Mouse (Mus musculus) cerebellum, postnatal 10 days (tissue): ENCODE measurements at regions not wholly inside any gene's neighbourhood (a gene's known extent, or its start where the extent isn't known, plus 50 kb on each side); places are given as distances from the start of the nearest gene placed in this dataset.

Source experiments
- DNase-seq, 2 experiments: peaks; one replicate each; pipeline ENCODE4 v3.0.0; 2021; ENCODE audit warnings: mixed read lengths in 2 of 2

GRCm38 (mm10) chr10:117526834-117527188, 102.5 kb upstream of the Cpm start:
- no peak for DNase-seq

- DNase-seq: no peak
Measured at GRCm38 (mm10) chr10:117526008-117526833, 103.1 kb upstream of the Cpm start.

GRCm38 (mm10) chr10:117525608-117526007, 103.7 kb upstream of the Cpm start:
- no peak for DNase-seq

GRCm38 (mm10) chr10:117524926-117525565, 104.3 kb upstream of the Cpm start:
- no peak for DNase-seq

GRCm38 (mm10) chr10:117524101-117524500, 105.2 kb upstream of the Cpm start:
- DNase-seq: no peak

- no peak for DNase-seq
Measured at GRCm38 (mm10) chr10:117522906-117523829, 106.1 kb upstream of the Cpm start.

DNA sequence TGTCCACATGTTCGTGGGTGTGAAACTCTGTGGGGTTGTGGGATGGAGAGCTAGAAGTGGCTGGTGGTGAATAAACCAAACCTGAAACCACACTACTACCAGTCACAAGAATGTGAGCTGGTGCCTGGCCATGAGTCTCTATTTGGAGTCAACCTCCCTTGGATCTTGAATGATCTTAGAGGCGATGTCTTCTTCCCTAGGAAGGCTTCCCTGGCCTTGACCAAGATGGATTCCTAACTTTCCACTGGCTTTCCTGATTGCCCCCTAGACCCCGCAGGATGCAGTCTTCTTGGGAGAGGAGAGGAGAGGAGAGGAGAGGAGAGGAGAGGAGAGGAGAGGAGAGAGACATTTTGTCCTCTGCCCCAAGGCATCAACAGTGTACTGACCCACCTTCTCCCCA, 106.9 kb upstream of the Cpm start:
- no peak for DNase-seq

DNA sequence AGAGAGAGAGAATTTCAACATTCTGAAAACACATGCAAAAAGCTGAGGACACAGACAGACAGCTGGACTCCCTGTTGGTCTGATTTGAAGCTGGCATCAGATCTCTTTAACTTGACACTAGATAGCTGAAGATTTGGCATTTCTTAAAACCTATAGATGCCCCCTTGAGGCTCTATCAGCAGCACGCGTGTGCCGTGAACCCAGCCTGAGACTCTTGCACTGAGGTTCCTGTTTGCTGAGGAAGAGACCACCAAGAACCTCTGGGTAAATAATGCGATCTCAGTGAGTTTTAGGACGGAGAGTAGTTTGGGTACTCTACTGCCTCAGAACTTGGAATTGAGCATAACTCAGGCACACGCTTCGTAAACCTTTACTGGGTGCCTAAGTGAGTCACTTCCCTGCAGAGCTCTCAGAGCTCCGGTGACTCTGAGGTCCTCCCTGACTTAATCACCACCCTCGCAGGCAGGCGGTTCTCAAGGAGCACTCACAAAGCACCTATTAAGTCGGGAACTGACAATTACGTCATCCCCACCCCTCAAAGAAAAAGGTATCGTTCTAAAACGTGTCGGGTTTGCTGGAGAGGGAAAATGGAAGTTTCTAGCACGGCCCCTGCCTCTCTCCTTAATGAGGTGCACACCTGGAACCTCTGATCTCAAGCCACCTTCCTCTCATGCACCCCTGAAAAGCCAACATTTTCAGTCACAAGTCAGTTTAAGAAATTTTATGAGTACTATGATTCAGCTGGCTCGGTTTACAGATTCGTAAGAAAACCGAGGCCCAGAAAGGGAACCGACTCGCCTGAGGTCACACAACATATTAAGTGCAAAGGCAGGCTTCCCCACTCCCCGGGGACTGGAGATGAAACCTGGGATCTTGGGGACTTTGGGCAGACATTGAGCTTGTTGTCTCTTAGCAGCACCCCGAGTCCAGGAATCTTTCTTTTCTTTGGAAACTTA, 107.7 kb upstream of the Cpm start:
- DNase-seq: no peak

DNA sequence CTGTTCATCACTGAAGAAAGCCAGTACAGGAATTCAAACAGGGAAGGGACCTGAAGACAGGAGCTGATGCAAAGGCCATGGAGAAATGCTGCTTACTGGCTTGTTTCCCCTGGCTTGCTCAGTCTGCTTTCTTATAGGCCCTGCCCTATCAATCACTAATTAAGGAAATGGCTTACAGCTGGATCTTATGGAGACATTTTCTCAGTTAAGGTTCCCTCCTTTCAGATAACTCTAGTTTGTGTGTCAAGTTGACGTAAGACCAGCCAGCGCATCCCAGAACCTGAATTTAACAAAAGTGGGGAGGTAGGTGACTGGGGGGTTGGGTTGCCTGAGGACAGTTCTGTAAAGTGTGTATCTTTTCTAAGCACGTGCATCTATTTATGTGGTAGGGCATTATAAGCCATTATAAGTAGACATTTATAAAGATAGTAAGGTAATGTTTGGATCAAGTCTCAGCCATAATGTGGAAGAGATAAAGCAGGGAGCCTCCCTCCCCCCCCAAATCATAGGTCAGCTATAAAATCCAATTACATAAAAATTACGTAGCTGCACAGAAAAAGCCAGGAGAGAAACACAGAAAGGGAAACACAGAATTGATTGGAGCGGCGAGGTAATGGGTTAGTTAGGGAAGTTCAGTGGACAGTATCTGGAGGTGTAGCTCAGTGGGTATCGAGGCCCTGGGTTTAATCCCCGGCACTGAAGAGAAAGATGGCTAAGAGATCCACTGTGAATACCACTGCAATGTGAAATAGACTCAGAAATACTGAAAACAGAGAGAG, 108.6 kb upstream of the Cpm start:
- no peak for DNase-seq

DNA sequence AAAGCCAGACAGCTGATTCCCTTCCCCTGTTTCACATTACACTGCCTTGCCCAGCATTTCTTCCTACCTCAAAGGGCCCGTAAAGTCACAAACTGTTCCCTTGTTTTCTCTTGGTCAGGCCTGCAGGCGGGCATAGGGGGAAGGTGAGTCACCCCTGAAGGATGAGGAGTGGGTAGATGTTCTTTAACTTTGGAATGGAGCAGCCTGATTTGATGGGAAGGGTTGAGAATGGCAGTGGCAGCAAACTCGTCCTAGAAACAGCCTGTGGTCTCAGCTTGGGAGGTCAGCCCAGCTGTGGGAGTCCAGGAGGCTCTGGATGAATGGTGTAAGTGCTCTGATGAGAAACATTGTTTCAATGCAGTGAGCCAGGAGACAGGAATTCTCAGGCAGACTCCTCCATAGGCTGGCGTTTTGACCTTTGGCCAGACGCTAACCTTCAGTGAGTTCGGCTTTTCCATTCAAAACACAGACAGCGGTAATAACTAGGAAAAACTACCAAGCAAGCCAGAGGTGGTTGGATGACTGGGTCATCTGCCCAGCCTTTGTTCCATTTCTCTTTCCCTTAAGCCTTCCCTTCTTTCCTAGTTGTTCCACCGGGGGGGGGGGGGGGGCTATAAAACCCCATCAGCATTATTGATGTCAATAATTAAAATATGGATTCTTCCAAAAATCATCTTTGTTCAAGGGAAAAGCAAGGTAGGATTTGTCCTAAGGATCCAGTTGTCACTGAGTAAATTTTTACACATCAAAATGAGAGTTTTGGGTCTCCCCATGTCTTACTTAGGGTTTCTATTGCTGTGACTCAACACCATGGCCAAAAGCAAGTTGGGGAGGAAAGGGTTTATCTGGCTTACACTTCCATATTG, 109.4 kb upstream of the Cpm start:
- DNase-seq: no peak

DNA sequence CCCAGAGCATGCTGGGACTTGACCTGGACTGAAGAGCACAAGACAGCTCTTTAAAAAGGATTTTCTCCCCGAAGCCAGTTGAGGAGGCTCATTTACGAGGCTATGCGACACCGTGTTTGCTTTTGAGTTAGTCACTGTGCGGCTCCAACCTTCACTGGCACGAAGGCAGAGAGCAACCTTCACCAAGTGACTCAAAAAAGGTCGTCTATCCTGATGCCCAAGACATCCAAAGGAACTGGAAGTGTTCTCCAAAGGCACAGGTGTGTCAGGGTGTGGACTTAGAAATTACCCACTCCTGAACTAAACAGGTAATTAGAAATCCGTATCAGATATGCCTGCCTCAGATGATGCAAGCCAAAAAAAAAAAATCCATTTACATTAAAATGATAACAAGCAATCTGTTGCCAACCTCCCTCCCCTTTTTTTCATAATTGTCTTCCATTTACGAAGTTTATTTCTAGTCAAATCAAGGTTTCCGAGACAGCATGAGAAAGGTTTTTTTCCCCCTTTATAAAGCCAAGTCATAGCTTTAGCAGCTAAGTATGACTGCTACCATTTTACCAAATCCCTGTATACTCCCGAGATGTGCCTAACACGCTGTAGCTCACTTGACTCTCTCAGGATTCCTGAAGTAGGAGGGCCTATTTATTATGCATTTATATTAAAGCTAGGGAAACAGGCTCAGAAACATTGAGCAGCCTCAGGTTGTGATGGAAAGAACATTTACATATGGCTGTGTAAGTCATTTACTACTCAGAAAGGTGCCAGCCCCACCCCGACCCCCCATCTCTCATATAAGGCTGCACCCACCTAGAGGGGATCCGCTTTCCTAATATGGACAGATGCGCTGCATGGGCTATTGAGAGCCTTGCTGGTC, 110.3 kb upstream of the Cpm start:
- DNase-seq: no peak

DNA sequence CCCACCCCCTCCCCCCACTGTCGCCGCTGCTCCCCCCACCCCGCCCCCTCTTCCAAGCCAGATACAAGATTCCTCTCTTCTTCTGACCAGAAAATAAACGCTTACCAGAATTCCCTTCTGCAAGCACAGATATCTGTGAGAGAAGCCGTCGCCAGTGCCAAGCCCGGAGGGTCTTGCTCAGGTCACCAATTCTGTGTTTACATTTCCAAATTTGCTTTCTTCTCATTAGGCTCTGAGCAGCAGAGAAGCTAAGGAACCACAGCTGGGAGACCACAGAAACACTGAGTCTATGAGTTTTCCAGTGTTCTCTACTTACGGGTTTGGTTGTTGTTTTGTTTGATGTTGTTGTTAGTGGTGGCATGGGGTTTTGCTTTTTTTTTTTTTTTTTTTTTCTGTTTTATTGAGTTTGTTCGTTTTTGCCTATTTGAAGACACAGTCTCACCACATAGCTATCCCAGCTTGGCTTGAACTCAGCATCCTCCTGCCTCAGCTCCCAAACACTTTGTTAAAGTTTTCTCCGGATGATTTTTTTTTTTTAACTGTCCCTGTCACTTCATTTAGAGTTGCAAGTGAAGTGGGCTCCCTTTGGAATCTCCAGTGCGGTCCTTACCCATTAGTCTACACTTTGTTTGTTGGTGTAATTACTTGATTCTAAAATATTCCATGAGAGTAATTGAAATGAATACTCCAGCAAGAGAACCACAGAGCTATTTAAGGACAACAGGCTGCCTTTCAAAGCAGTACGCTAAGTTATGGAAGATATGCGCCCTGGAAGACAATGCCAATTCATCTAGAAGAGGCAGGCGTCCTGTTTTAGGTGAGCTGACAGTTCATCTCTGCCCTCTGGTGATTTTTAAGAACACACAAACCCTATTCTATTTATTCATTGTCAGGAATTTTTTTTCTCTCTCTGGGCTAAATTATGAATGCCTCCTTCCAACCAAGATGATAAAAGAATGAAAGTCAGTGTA, 111.2 kb upstream of the Cpm start:
- DNase-seq: no peak

GRCm38 (mm10) chr10:117517071-117517714, 112.1 kb upstream of the Cpm start:
- no peak for DNase-seq

GRCm38 (mm10) chr10:117516510-117516909, 112.8 kb upstream of the Cpm start:
- DNase-seq: no peak

DNA sequence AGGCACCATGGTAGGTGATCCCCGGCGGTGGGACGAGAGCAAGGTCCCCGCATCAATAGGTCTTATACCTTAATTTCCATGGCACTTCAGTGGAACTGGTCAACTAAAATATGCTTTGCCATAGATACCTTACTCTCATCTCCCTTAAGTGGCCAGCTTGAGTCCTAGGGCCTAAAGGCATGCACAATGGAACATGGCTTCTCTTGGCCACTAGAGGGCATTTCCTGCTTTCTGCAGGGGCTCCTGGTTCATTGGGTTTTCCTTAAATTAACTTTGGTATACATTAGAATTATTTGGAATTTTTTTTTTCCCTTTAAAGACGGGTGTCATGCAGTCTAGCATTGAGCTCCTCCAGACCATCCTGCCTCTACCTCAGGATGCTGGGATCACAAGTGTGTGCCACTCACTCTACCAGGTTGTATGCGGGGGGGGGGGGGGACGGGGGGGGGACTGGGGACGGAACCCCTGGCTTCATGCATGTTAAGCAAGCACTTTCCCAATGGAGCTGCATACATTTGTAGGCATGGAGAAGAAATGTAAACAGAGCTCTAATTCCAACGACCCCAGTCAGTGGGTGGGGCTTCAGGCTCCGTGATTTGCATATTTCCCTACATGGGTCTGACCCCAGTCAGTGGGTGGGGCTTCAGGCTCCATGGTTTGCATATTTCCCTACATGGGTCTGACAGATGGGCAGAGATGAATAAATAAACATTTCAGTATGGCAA, 113.4 kb upstream of the Cpm start:
- DNase-seq: peak; percentile 58 to 63

DNA sequence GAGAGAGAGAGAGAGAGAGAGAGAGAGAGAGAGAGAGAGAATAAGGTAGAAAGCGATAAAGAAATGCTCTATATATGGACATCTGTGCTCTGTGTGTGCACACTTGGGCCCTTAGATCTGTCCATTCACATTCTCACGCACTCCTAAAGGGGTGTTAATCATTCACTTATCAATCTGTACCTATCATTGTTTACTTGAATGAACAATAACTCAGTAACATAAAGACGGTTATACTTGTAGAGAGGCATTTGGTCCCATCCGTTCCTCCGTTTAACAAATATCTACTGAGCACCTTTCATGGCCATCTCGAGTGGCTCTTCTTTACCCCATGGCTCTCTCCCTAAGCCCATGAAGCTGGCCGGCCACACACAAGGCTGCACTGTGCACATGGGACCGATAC, 114.3 kb upstream of the Cpm start:
- no peak for DNase-seq
